Mouse (Mus musculus) liver, postnatal 0 days (tissue): Measurements from ENCODE around the gene Afap1l2. TPM values are rescaled to one million over a fixed set of nuclear protein-coding genes. Genes with fewer than 3 reads are reported as not detected.
A peak's percentile ranks its signal among the peaks of the same experiment; 100 is the strongest.

Experiments
- ATAC-seq: fragments of 200-750 bp; cut with Nextera tagmentation; 2 replicates; pipeline ENCODE4 v1.8.0; 2017; ENCODE audit warnings: mild to moderate bottlenecking, moderate library complexity
- DNase-seq: peaks from one replicate; pipeline ENCODE4 v3.0.0-alpha.2; 2016
- H3K27ac ChIP-seq: fragments of 300-500 bp; sonication (generic); 2 replicates; pipeline ENCODE4 v1.5.1; 2014; ENCODE audit warnings: antibody characterized with exemption, moderate library complexity, mild to moderate bottlenecking, low read depth
- H3K27me3 ChIP-seq: fragments of 300-500 bp; sonication (generic); 2 replicates; pipeline ENCODE4 v1.6.1; 2014; ENCODE audit warnings: low read length, control low read depth, mixed read lengths; ENCODE audit not compliant: insufficient read depth
- H3K36me3 ChIP-seq: fragments of 300-500 bp; sonication (generic); replicated peaks from 2 replicates; pipeline ENCODE4 v1.6.1; 2014; ENCODE audit warnings: mild to moderate bottlenecking, control low read depth, low read length, moderate library complexity, mixed read lengths; ENCODE audit not compliant: insufficient read depth
- H3K4me1 ChIP-seq: fragments of 300-500 bp; sonication (generic); 2 replicates; pipeline ENCODE4 v1.6.1; 2014; ENCODE audit warnings: antibody characterized with exemption, mild to moderate bottlenecking, control low read depth; ENCODE audit not compliant: insufficient read depth
- H3K4me2 ChIP-seq: fragments of 300-500 bp; sonication (generic); 2 replicates; pipeline ENCODE4 v1.6.1; 2014; ENCODE audit warnings: low read depth, mild to moderate bottlenecking, low read length, moderate library complexity, mixed read lengths
- H3K4me3 ChIP-seq: fragments of 300-500 bp; sonication (generic); 2 replicates; pipeline ENCODE4 v1.5.1; 2014; ENCODE audit warnings: low read depth, low read length
- H3K9ac ChIP-seq: fragments of 300-500 bp; sonication (generic); replicated peaks from 2 replicates; pipeline ENCODE4 v1.6.1; 2014; ENCODE audit warnings: mild to moderate bottlenecking, moderate library complexity
- H3K9me3 ChIP-seq: fragments of 300-500 bp; sonication (generic); 2 replicates; pipeline ENCODE4 v1.6.1; 2016; ENCODE audit warnings: mild to moderate bottlenecking, control low read depth, low read length, mixed read lengths
- CTCF ChIP-seq: sonication (generic); IDR thresholded peaks from 2 replicates; pipeline ENCODE4 v1.5.1; 2016; ENCODE audit warnings: antibody characterized with exemption, low read depth
- EP300 ChIP-seq: IDR thresholded peaks from 2 replicates; pipeline ENCODE4 v1.6.1; 2016; ENCODE audit warnings: antibody characterized with exemption, low read depth, mild to moderate bottlenecking
- WGBS: fragments of 180-500 bp; shearing (Covaris S2); extraction: QIAGEN DNeasy Blood & Tissue Kit; methylation state at CpG from one replicate; pipeline ENCODE4 v1.1.7; 2014; ENCODE audit not compliant: insufficient replicate concordance; 5-methylcytosine and 5-hydroxymethylcytosine counted together
- polyA plus RNA-seq: library from polyadenylated mRNA; unstranded; fragments of >200 nt; fragmentation: Nextera tagmentation; extraction: Ambion mirVana; gene quantifications from 2 replicates; pipeline ENCODE4 v1.2.1, GENCODE M21; 2015

Afap1l2 gene
- polyA plus RNA-seq, 1 experiment from 2014 or later = 1.1 TPM

DNA sequence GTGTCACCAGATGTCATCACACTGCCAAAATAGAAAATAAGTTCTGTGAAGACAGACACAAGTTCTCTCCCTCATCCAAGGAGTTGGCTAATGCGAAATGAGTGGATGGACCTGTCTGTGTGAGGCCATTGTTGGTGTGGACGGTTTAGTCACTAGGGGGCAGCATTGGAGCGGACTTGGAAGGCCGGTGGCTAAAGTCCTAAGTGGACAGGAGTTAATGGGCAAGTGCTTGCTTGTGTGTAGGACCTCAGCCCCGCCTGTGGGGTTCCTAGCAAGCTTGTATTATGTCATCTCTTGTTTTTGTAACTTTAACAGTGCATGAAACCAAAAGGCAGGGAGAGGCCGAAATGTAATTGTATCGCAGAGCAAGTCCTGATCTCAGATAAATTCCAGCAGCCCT lies 88.4 kb downstream of the Afap1l2 start:
- no peak overlapping the region for H3K9ac ChIP-seq
- ATAC-seq (peak; percentile 66; the same call in 1 of the 2 replicates), DNase-seq (peak; percentile 81)
- TF ChIP-seq CTCF = peak; percentile 92
- no peak for TF ChIP-seq EP300
- no peaks in the 10 kb centered on the region for H3K27me3 ChIP-seq
- no peaks in the 10 kb centered on the region for H3K9me3 ChIP-seq
- no peak overlapping the region for H3K27ac ChIP-seq
- H3K36me3 ChIP-seq = no peaks in the 10 kb centered on the region
- 30% methylated on average over 7 of the region's 7 CpGs for WGBS
- H3K4me2 ChIP-seq = no peak overlapping the region
- H3K4me1 ChIP-seq = no peaks in the 10 kb centered on the region
- H3K4me3 ChIP-seq = no peak overlapping the region

DNA sequence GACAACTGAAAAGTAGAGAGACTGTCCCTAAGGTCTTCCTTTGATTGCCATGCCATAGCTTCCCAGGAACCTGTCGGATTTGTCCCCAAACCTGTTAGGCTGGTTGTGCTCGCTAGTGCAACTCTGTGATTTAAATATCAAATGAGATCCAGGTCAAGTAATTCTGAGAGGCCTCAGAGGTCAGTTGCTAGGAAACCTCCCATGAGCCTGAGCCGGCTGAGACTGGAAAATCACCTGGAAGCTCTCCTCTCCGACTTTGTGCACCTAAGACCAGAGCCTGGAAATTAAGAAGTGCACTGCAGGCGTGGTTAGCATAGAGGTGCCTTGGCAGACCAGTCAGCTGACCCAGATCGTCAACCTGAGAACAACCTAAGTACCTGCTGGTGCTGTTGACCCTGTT lies 92.9 kb downstream of the Afap1l2 start:
- ATAC-seq (no peak), DNase-seq (no peak)
- no peak overlapping the region for H3K27ac ChIP-seq

GRCm38 (mm10) chr19:56914658-56915057 lies 93.4 kb downstream of the Afap1l2 start:
- no peak for DNase-seq
- Histone ChIP-seq H3K9me3 (no peaks in the 10 kb centered on the region), H3K4me3 (no peak overlapping the region), H3K4me1 (no peaks in the 10 kb centered on the region), H3K27ac (no peak overlapping the region), H3K9ac (no peak overlapping the region), H3K27me3 (no peaks in the 10 kb centered on the region), H3K36me3 (no peaks in the 10 kb centered on the region), H3K4me2 (no peak overlapping the region)
- ATAC-seq = no peak
- TF ChIP-seq EP300 (no peak), CTCF (no peak)
- WGBS = 85% methylated on average over 3 of the region's 3 CpGs

More for the DNA sequence above, 92.9 kb downstream of the Afap1l2 start:
- no peak overlapping the region for H3K4me3 ChIP-seq
- H3K4me1 ChIP-seq = no peaks in the 10 kb centered on the region
- H3K4me2 ChIP-seq = no peak overlapping the region
- WGBS = 58% methylated on average over 6 of the region's 6 CpGs
- TF ChIP-seq CTCF (no peak), EP300 (no peak)
- H3K9me3 ChIP-seq = no peaks in the 10 kb centered on the region
- H3K27me3 ChIP-seq = no peaks in the 10 kb centered on the region
- no peak overlapping the region for H3K9ac ChIP-seq
- no peaks in the 10 kb centered on the region for H3K36me3 ChIP-seq

- H3K4me1 ChIP-seq = no peaks in the 10 kb centered on the region
- no peaks in the 10 kb centered on the region for H3K9me3 ChIP-seq
- H3K27me3 ChIP-seq = no peaks in the 10 kb centered on the region
- no peak overlapping the region for H3K4me3 ChIP-seq
- no peaks in the 10 kb centered on the region for H3K36me3 ChIP-seq
- no peak for TF ChIP-seq EP300
- no peak for TF ChIP-seq CTCF
- WGBS = 62% methylated on average over 4 of the region's 4 CpGs
- DNase-seq (no peak), ATAC-seq (no peak)
- no peak overlapping the region for H3K4me2 ChIP-seq
- no peak overlapping the region for H3K9ac ChIP-seq
- H3K27ac ChIP-seq = no peak overlapping the region
Measured at GRCm38 (mm10) chr19:56913761-56914160, 94.3 kb downstream of the Afap1l2 start.

DNA sequence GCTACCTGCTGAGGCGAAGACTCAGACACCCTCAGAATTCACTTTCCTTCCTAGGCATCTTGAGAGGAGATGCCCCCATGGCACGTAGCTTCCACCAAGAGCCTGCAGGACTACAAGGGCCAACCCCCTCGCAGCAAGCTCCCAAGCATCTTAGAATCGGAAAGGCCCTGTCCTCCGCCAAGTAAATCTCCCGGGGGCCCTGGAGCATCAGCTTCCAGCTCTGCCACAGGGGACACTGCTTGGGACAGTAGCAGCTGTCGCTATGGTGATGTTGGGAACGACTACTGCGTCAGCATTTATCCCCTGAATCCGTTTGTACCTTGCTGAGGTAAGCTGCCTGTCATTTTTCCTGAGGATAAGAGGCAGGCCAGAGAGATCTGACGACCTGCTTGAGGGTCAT lies 97.5 kb downstream of the Afap1l2 start:
- H3K9me3 ChIP-seq = no peaks in the 10 kb centered on the region
- DNase-seq (no peak), ATAC-seq (no peak)
- H3K9ac ChIP-seq = no peak overlapping the region
- H3K4me3 ChIP-seq = no peak overlapping the region
- TF ChIP-seq CTCF = no peak
- TF ChIP-seq EP300 = no peak
- no peak overlapping the region for H3K27ac ChIP-seq
- no peaks in the 10 kb centered on the region for H3K27me3 ChIP-seq
- no peaks in the 10 kb centered on the region for H3K4me1 ChIP-seq
- no peak overlapping the region for H3K4me2 ChIP-seq
- H3K36me3 ChIP-seq = no peaks in the 10 kb centered on the region
- WGBS = 68% methylated on average over 11 of the region's 11 CpGs

GRCm38 (mm10) chr19:56908472-56909270 lies 99.4 kb downstream of the Afap1l2 start:
- H3K9me3 ChIP-seq = no peaks in the 10 kb centered on the region
- H3K27me3 ChIP-seq = no peaks in the 10 kb centered on the region
- H3K27ac ChIP-seq = no peak overlapping the region
- H3K9ac ChIP-seq = no peak overlapping the region
- 64% methylated on average over 17 of the region's 17 CpGs for WGBS
- 0 out of 2 replicates have a peak, but pooled peaks have one; percentile 13 for ATAC-seq
- peak; percentile 83 for TF ChIP-seq CTCF
- no peak for TF ChIP-seq EP300
- H3K4me1 ChIP-seq = no peaks in the 10 kb centered on the region
- peak; percentile 57 for DNase-seq
- no peak overlapping the region for H3K4me2 ChIP-seq
- H3K36me3 ChIP-seq = no peaks in the 10 kb centered on the region
- no peak overlapping the region for H3K4me3 ChIP-seq
